In the genomic region with DNA sequence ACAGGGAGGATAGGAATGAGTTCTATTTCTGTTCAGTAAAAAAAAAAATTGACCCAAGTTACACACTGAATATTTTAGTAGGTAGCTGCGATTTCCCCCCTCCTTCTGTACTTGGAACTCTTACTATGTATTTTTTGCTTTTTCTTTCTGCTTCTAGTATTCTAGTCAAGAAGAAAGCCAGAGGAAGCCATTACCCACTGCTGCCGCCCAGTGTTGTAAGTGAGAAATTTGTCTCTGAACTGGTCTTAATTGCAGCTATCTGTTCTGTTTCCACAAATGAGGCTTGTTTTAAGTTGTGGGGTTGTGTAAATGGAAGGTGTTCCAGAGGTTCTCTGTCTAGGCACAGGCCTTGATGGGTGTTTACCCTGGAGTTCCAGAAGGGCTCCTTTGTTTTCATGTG, we compare ENCODE assay signal across 9 mouse cellular contexts. TPM values are rescaled to one million over a fixed set of nuclear protein-coding genes. Genes with fewer than 3 reads are reported as not detected.
DNase-seq lines count a peak whose midpoint lies in the region; ATAC-seq lines count a peak whose summit lies in the region.
"Had no signal": no experiment of that assay in that cellular context is flagged by ENCODE, and none has a peak within 500 bp of the region (broad histone marks: within the 10 kb centered on the region; RNA-seq: fewer than 3 reads in every experiment).

No protein-coding gene starts in this region.

- H3K27me3 ChIP-seq in midbrain, embryonic 14.5 days (ENCODE audit: control insufficient read depth, insufficient read depth, low read length): no peaks in the 10 kb centered on the region
- H3K27me3 ChIP-seq in midbrain, embryonic 16.5 days (ENCODE audit: control insufficient read depth, insufficient read depth, low read depth, low read length): no peaks in the 10 kb centered on the region
- H3K27me3 ChIP-seq: neural tube, embryonic 12.5 days had no signal

- intact Hi-C loops in left cerebral cortex, postnatal 4 days (cut with DNase I): loop anchor here (5.0 kb wide), 1 partner anchor 68 kb away; the partner anchor contains the start of gene Fam214b

- H3K4me1 ChIP-seq in midbrain, embryonic 14.5 days (ENCODE audit: control insufficient read depth, insufficient read depth, low read length): no peaks in the 10 kb centered on the region
- H3K4me1 ChIP-seq in midbrain, embryonic 16.5 days (ENCODE audit: control insufficient read depth, insufficient read depth, low read length): no peaks in the 10 kb centered on the region
- H3K4me1 ChIP-seq: neural tube, embryonic 12.5 days had no signal

- no peaks in the 10 kb centered on the region for H3K36me3 ChIP-seq in midbrain, embryonic 14.5 days (ENCODE audit: control insufficient read depth, insufficient read depth, low read length)
- H3K36me3 ChIP-seq in midbrain, embryonic 16.5 days (ENCODE audit: control insufficient read depth, insufficient read depth, low read length): no peaks in the 10 kb centered on the region
- H3K36me3 ChIP-seq: neural tube, embryonic 12.5 days had no signal

- DNase-seq in midbrain, embryonic 14.5 days: peak; percentile 84
- DNase-seq in adrenal gland, adult (ENCODE audit: inconsistent age in 2 of 2, low spot score in 1 of 2): peak; percentile 39 to 79
- peak; percentile 72 for DNase-seq in embryo, embryonic 10 days (ENCODE audit: low spot score)
- DNase-seq in induced T-regulatory cell, adult 2 months (ENCODE audit: low read depth): peak; percentile 58
- peak; percentile 47 for DNase-seq in left cerebral cortex, postnatal 4 days
- DNase-seq in retina, postnatal 1 day: peak; percentile 68

- no peak overlapping the region for H3K27ac ChIP-seq in midbrain, embryonic 14.5 days (replicated peaks; ENCODE audit: low read depth, low read length)
- H3K27ac ChIP-seq in midbrain, embryonic 16.5 days (ENCODE audit: low read length): no peak overlapping the region
- H3K27ac ChIP-seq: neural tube, embryonic 12.5 days had no signal

- H3K4me3 ChIP-seq in midbrain, embryonic 14.5 days (replicated peaks; ENCODE audit: low read depth, low read length): no peak overlapping the region
- H3K4me3 ChIP-seq in midbrain, embryonic 16.5 days (ENCODE audit: low read depth, low read length): no peak overlapping the region
- H3K4me3 ChIP-seq: neural tube, embryonic 12.5 days had no signal

- H3K4me2 ChIP-seq in midbrain, embryonic 14.5 days (ENCODE audit: low read length): no peak overlapping the region
- H3K4me2 ChIP-seq in midbrain, embryonic 16.5 days (ENCODE audit: low read length): no peak overlapping the region
- H3K4me2 ChIP-seq: neural tube, embryonic 12.5 days had no signal

- 17% methylated on average over 2 of the region's 2 CpGs for WGBS in midbrain, embryonic 14.5 days
- 19% methylated on average over 2 of the region's 2 CpGs for WGBS in midbrain, embryonic 16.5 days

- no peak overlapping the region for H3K9ac ChIP-seq in midbrain, embryonic 14.5 days (replicated peaks; ENCODE audit: low read length)
- no peak overlapping the region for H3K9ac ChIP-seq in midbrain, embryonic 16.5 days (ENCODE audit: low read depth, low read length)
- H3K9ac ChIP-seq: neural tube, embryonic 12.5 days had no signal

- ATAC-seq in midbrain, embryonic 14.5 days (ENCODE audit: low FRiP score, low TSS enrichment): no peak
- no peak for ATAC-seq in midbrain, embryonic 16.5 days
- no peak for ATAC-seq in erythroblast, adult 5-6 weeks (replicated peaks; ENCODE audit: low FRiP score, poor library complexity, severe bottlenecking)

- no peaks in the 10 kb centered on the region for H3K9me3 ChIP-seq in midbrain, embryonic 14.5 days (ENCODE audit: control insufficient read depth, low read length)
- H3K9me3 ChIP-seq in midbrain, embryonic 16.5 days (replicated peaks; ENCODE audit: control insufficient read depth, low read length, poor library complexity, severe bottlenecking): no peaks in the 10 kb centered on the region
- H3K9me3 ChIP-seq: neural tube, embryonic 12.5 days had no signal

RNA-seq across cellular contexts. Expression of gene Unc13b, which starts 56.2 kb away (rescaled TPM):
- 14.3 and 20.4 TPM in 2 replicates for polyA plus RNA-seq in midbrain, embryonic 14.5 days (2014; fragmentation: Nextera tagmentation; extraction: Ambion mirVana)
- polyA plus RNA-seq in midbrain, embryonic 16.5 days (2015; fragmentation: Nextera tagmentation; extraction: Ambion mirVana): 19.5 and 20.8 TPM in 2 replicates
- 10 to 100 TPM; 84.4 to 88.2 TPM for total RNA-seq in left cerebral cortex, postnatal 4 days (2021)
- not detected in 2 replicates for total RNA-seq in erythroblast, adult 5-6 weeks (2015; ENCODE audit: low replicate concordance)
- total RNA-seq in erythroblast, adult 5-6 weeks (2017; ENCODE audit: low replicate concordance): not detected in 2 replicates

Comparison
In these comparisons a context has a peak if more than half of its experiments do, and no peak if none do; other contexts are left out.
1. RNA of gene Unc13b, which starts 56.2 kb away (total RNA-seq): 84.4 to 88.2 TPM in left cerebral cortex, postnatal 4 days; not detected in erythroblast, adult 5-6 weeks; every median in the first group is over 10 times any median in the second.
2. Peak in every context shown above with its lines, with median percentiles within 50 percentile points of each other: DNase-seq.